Comparison of ENCODE assay signal across 9 mouse cellular contexts in the genomic region with DNA sequence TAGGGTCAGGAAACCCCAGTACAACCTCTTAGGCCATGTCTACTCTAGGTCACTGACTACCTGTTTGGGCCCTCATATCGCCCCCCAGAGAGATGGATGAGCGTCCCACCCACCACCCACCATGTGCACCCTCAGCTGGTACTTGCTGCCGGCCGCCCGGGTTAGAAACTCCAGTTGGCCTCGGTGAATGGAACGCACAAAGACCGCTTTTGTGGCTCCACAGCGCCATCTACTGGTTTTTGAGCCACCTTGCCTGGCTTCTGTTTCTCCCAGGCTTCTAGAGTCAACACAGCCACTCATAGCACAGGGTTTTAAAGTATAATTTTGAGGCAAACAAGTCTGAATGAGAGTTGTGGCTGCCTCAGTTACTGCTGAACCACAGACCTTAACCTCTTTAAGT. TPM values are rescaled to one million over a fixed set of nuclear protein-coding genes. Genes with fewer than 3 reads are reported as not detected.
DNase-seq lines count a peak whose midpoint lies in the region; ATAC-seq lines count a peak whose summit lies in the region.
"Had no signal": no experiment of that assay in that cellular context is flagged by ENCODE, and none has a peak within 500 bp of the region (broad histone marks: within the 10 kb centered on the region; RNA-seq: fewer than 3 reads in every experiment).

No protein-coding gene starts in this region.

- peak; percentile 78 for DNase-seq in forebrain, embryonic 10.5 days (ENCODE audit: extremely low spot score, low spot score)
- DNase-seq in adrenal gland, postnatal 25 days = peak; percentile 72
- peak; percentile 93 for DNase-seq in embryonic facial prominence, embryonic 11.5 days (ENCODE audit: low spot score)
- DNase-seq in hindlimb bud, embryonic 11.5 days (ENCODE audit: extremely low spot score, low read depth, low spot score) = peak; percentile 61
- peak; percentile 69 to 77 for DNase-seq in left cerebral cortex, postnatal 10 days (ENCODE audit: extremely low spot score in 1 of 2, low spot score in 2 of 2)
- peak; percentile 86 for DNase-seq in naive thymus-derived CD4-positive, alpha-beta T cell, adult 2 months (ENCODE audit: low read depth)
- peak; percentile 64 to 88 for DNase-seq in spleen, postnatal 4 days (ENCODE audit: low spot score in 2 of 2)

- no peaks in the 10 kb centered on the region; the same call in 1 of the 2 replicates for H3K27me3 ChIP-seq in forebrain, embryonic 10.5 days (ENCODE audit: poor library complexity, severe bottlenecking)
- peaks cover 9% of the 10 kb centered on the region for H3K27me3 ChIP-seq in forebrain, embryonic 13.5 days
- H3K27me3 ChIP-seq in embryonic facial prominence, embryonic 11.5 days (ENCODE audit: control insufficient read depth, insufficient read depth, low read length) = no peaks in the 10 kb centered on the region

- no peaks in the 10 kb centered on the region for H3K36me3 ChIP-seq in forebrain, embryonic 10.5 days (replicated peaks)
- no peaks in the 10 kb centered on the region for H3K36me3 ChIP-seq in forebrain, embryonic 13.5 days (ENCODE audit: poor library complexity, severe bottlenecking)
- H3K36me3 ChIP-seq in embryonic facial prominence, embryonic 11.5 days (replicated peaks; ENCODE audit: control insufficient read depth, insufficient read depth, low read depth, low read length) = no peaks in the 10 kb centered on the region
- H3K36me3 ChIP-seq: midbrain, embryonic 12.5 days had no signal

- H3K9ac ChIP-seq in forebrain, embryonic 13.5 days = no peak overlapping the region
- H3K9ac ChIP-seq in embryonic facial prominence, embryonic 11.5 days (replicated peaks; ENCODE audit: low read length) = no peak overlapping the region
- H3K9ac ChIP-seq: midbrain, embryonic 12.5 days had no signal

- WGBS in forebrain, embryonic 10.5 days = 1% methylated on average over 9 of the region's 9 CpGs
- WGBS in forebrain, embryonic 13.5 days = 4% methylated on average over 9 of the region's 9 CpGs
- 2% methylated on average over 9 of the region's 9 CpGs for WGBS in embryonic facial prominence, embryonic 11.5 days

- intact Hi-C loops in left cerebral cortex, postnatal 10 days (cut with DNase I) = loop anchor here (5.0 kb wide), 1 partner anchor 450 kb away; no protein-coding TSS in a partner anchor

- H3K4me3 ChIP-seq in forebrain, embryonic 10.5 days = no peak overlapping the region
- H3K4me3 ChIP-seq in forebrain, embryonic 13.5 days = no peak overlapping the region
- H3K4me3 ChIP-seq in embryonic facial prominence, embryonic 11.5 days (ENCODE audit: low read depth, low read length) = no peak overlapping the region
- H3K4me3 ChIP-seq: midbrain, embryonic 12.5 days had no signal

- no peak overlapping the region for H3K4me2 ChIP-seq in forebrain, embryonic 13.5 days
- no peak overlapping the region for H3K4me2 ChIP-seq in embryonic facial prominence, embryonic 11.5 days (ENCODE audit: low read depth, low read length)
- H3K4me2 ChIP-seq: midbrain, embryonic 12.5 days had no signal

- peaks cover 6% of the 10 kb centered on the region for H3K4me1 ChIP-seq in forebrain, embryonic 10.5 days
- peaks cover 8% of the 10 kb centered on the region for H3K4me1 ChIP-seq in forebrain, embryonic 13.5 days
- H3K4me1 ChIP-seq in embryonic facial prominence, embryonic 11.5 days (ENCODE audit: control insufficient read depth, insufficient read depth, low read length) = no peaks in the 10 kb centered on the region
- H3K4me1 ChIP-seq: midbrain, embryonic 12.5 days had no signal

- no peak for ATAC-seq in forebrain, embryonic 13.5 days
- no peak for ATAC-seq in embryonic facial prominence, embryonic 11.5 days (replicated peaks; ENCODE audit: insufficient number of reproducible peaks, low FRiP score, low TSS enrichment, low read depth)

- no peaks in the 10 kb centered on the region for H3K9me3 ChIP-seq in forebrain, embryonic 10.5 days
- H3K9me3 ChIP-seq in forebrain, embryonic 13.5 days (replicated peaks) = 0 out of 2 replicates have a peak, but pooled peaks cover 7% of the 10 kb centered on the region
- no peaks in the 10 kb centered on the region for H3K9me3 ChIP-seq in embryonic facial prominence, embryonic 11.5 days (replicated peaks; ENCODE audit: control insufficient read depth, low read length)

- no peak overlapping the region for H3K27ac ChIP-seq in forebrain, embryonic 10.5 days
- H3K27ac ChIP-seq in forebrain, embryonic 13.5 days = no peak overlapping the region
- no peak overlapping the region for H3K27ac ChIP-seq in embryonic facial prominence, embryonic 11.5 days (replicated peaks; ENCODE audit: low read depth, low read length)
- H3K27ac ChIP-seq: midbrain, embryonic 12.5 days had no signal

RNA-seq across cellular contexts. Expression of gene Myl10, which starts 13.9 kb away (rescaled TPM):
- not detected in 2 replicates for polyA plus RNA-seq in forebrain, embryonic 10.5 days (2016; fragmentation: Nextera tagmentation; extraction: Ambion mirVana)
- not detected in 2 replicates for polyA plus RNA-seq in forebrain, embryonic 13.5 days (2015; fragmentation: Nextera tagmentation; extraction: Ambion mirVana)
- total RNA-seq in adrenal gland, postnatal 25 days (2021) = not detected in 2 replicates
- not detected in 2 replicates for polyA plus RNA-seq in embryonic facial prominence, embryonic 11.5 days (2014; fragmentation: Nextera tagmentation; extraction: Ambion mirVana)
- total RNA-seq in left cerebral cortex, postnatal 10 days (2021) = not detected
- polyA plus RNA-seq: midbrain, embryonic 12.5 days had no signal
